Mouse (Mus musculus): Measurements from ENCODE around the gene Tspan33. TPM values are rescaled to one million over a fixed set of nuclear protein-coding genes. Genes with fewer than 3 reads are reported as not detected.

Gene Tspan33
- polyA plus RNA-seq, 1 experiment, result 7.1 TPM

DNA sequence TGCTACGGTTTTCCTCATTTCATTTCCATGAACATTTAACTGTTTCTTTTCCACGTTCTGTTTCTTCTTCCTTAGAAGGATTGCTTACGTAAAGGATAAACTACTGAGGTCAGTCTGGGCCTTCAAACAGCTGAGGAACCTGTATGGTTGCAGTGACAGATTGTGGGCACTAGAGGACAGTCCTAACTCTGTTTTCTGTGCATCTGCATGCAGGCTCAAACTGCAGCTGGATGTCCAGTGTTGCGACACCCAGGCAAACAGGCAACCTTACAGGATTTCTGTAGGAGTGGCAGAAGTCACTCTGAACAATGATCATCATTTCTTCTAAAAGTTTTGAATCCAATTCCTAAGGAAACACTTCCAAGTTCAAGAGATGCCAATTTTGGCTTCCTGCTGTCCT lies 68.5 kb downstream of the Tspan33 start:
- no peak overlapping the region for H3K9ac ChIP-seq (ENCODE audit: low read depth, poor library complexity, severe bottlenecking)
- H3K36me3 ChIP-seq (ENCODE audit: control insufficient read depth, insufficient read depth, low read length, poor library complexity, severe bottlenecking), result no peaks in the 10 kb centered on the region
- no peak for TF ChIP-seq POLR2A (IDR thresholded peaks at IDR 0.05; ENCODE audit: insufficient read depth, low read length)
- peak; percentile 72 for TF ChIP-seq CTCF (IDR thresholded peaks at IDR 0.05; ENCODE audit: low read depth, low read length)
- no peak overlapping the region for H3K4me3 ChIP-seq (ENCODE audit: low read depth, low read length)
- H3K9me3 ChIP-seq (replicated peaks; ENCODE audit: control insufficient read depth, insufficient read depth, low read length, poor library complexity, severe bottlenecking), result no peaks in the 10 kb centered on the region
- no peaks in the 10 kb centered on the region for H3K4me1 ChIP-seq (ENCODE audit: control insufficient read depth, insufficient read depth, low read length)
- H3K27ac ChIP-seq (ENCODE audit: insufficient read depth, low read length), result no peak overlapping the region
- no peaks in the 10 kb centered on the region for H3K27me3 ChIP-seq (ENCODE audit: control insufficient read depth, insufficient read depth, low read length, poor library complexity, severe bottlenecking)

DNA sequence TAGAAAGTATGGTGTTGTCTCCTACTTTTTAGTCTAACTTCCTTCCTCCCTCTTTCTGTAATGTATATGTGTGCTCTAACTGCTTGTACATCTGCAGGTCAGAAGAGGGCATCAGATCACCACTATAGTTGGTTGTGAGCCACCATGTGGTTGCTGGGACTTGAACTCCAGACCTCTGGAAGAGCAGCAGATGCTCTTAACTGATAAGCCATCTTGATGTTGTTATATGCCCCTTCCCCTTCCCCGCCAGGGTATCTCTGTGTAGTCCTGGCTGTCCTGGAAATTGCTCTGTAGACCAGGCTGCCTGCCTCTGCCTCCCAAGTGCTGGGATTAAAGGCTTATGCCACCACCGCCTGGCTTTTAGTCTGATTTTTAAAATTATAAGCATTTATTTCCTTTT lies 72.9 kb downstream of the Tspan33 start:
- H3K4me3 ChIP-seq (ENCODE audit: low read depth, low read length), result no peak overlapping the region
- no peaks in the 10 kb centered on the region for H3K4me1 ChIP-seq (ENCODE audit: control insufficient read depth, insufficient read depth, low read length)
- no peak overlapping the region for H3K9ac ChIP-seq (ENCODE audit: low read depth, poor library complexity, severe bottlenecking)
- H3K9me3 ChIP-seq (replicated peaks; ENCODE audit: control insufficient read depth, insufficient read depth, low read length, poor library complexity, severe bottlenecking), result no peaks in the 10 kb centered on the region
- H3K27me3 ChIP-seq (ENCODE audit: control insufficient read depth, insufficient read depth, low read length, poor library complexity, severe bottlenecking), result no peaks in the 10 kb centered on the region
- TF ChIP-seq CTCF (IDR thresholded peaks at IDR 0.05; ENCODE audit: low read depth, low read length) (peak; percentile 42), POLR2A (IDR thresholded peaks at IDR 0.05; ENCODE audit: insufficient read depth, low read length) (no peak)
- no peak overlapping the region for H3K27ac ChIP-seq (ENCODE audit: insufficient read depth, low read length)
- H3K36me3 ChIP-seq (ENCODE audit: control insufficient read depth, insufficient read depth, low read length, poor library complexity, severe bottlenecking), result no peaks in the 10 kb centered on the region

Other genes starting within 250 kb of the Tspan33 start
- gene Atp6v1f, start 226.5 kb upstream of the Tspan33 start, polyA plus RNA-seq (2011; ENCODE audit: insufficient read depth, insufficient read length, low read depth, missing spikeins), result 142 and 143 TPM in 2 replicates
- 0.90 and 1.0 TPM in 2 replicates for gene Atp6v1fnb, start 222.8 kb upstream of the Tspan33 start, polyA plus RNA-seq (2011; ENCODE audit: insufficient read depth, insufficient read length, low read depth, missing spikeins)
- 1.9 and 4.1 TPM in 2 replicates for gene Kcp, start 186.3 kb upstream of the Tspan33 start, polyA plus RNA-seq (2011; ENCODE audit: insufficient read depth, insufficient read length, low read depth, missing spikeins)
- gene Irf5, start 167.6 kb upstream of the Tspan33 start, polyA plus RNA-seq (2011; ENCODE audit: insufficient read depth, insufficient read length, low read depth, missing spikeins), result 2.3 and 2.6 TPM in 2 replicates
- gene Tnpo3, start 84.3 kb upstream of the Tspan33 start, polyA plus RNA-seq (2011; ENCODE audit: insufficient read depth, insufficient read length, low read depth, missing spikeins), result 127 and 130 TPM in 2 replicates
- gene Smo, start 41.3 kb downstream of the Tspan33 start, polyA plus RNA-seq (2011; ENCODE audit: insufficient read depth, insufficient read length, low read depth, missing spikeins), result 26.5 and 28.2 TPM in 2 replicates
- 37.2 and 41.3 TPM in 2 replicates for gene Ahcyl2, start 73.8 kb downstream of the Tspan33 start, polyA plus RNA-seq (2011; ENCODE audit: insufficient read depth, insufficient read length, low read depth, missing spikeins)
- gene Strip2, start 222.8 kb downstream of the Tspan33 start, polyA plus RNA-seq (2011; ENCODE audit: insufficient read depth, insufficient read length, low read depth, missing spikeins), result 0.75 and 0.88 TPM in 2 replicates